ENCODE assay signal across 8 mouse cellular contexts in the genomic region with DNA sequence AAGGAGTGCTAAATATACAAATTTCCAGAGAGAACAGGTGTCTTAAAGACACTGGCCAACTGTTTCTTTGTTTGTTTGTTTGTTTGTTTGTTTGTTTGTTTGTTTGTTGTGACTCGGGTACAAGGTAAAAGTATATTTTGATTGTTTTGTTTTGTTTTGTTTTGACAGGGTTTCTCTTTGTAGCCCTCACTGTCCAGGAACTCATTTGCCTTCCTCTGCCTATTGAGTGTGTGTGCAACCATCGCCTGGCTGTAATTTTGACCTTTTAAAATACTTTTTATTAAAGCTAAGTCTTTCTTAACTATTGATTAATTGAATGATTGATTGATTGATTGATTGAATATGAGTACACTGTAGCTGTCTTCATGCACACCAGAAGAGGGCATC. TPM values are rescaled to one million over a fixed set of nuclear protein-coding genes. Genes with fewer than 3 reads are reported as not detected.
A peak's percentile ranks its signal among the peaks of the same experiment; 100 is the strongest.
DNase-seq lines count a peak whose midpoint lies in the region; ATAC-seq and TF ChIP-seq lines count a peak whose summit lies in the region.

No protein-coding gene starts in this region.

- H3K36me3 ChIP-seq in heart, embryonic 11.5 days (ENCODE audit: control insufficient read depth, insufficient read depth, low read length) = peaks cover 5% of the 10 kb centered on the region; the same call in 1 of the 2 replicates
- H3K36me3 ChIP-seq in G1E (replicated peaks) (peaks cover 30% of the 10 kb centered on the region), macrophage (ENCODE audit: inconsistent target) (peaks cover 6% of the 10 kb centered on the region; the same call in 1 of the 2 replicates)
- H3K36me3 ChIP-seq in hindbrain, embryonic 12.5 days = peaks cover 15% of the 10 kb centered on the region; the same call in 1 of the 2 replicates

- no peaks in the 10 kb centered on the region for H3K27me3 ChIP-seq in heart, embryonic 11.5 days (ENCODE audit: control insufficient read depth, insufficient read depth, low read length)
- H3K27me3 ChIP-seq in G1E (ENCODE audit: insufficient read depth, low read length) = no peaks in the 10 kb centered on the region; the same call in 1 of the 2 replicates
- H3K27me3 ChIP-seq in hindbrain, embryonic 12.5 days = no peaks in the 10 kb centered on the region

- no peaks in the 10 kb centered on the region for H3K79me2 ChIP-seq in macrophage (ENCODE audit: inconsistent target)

- H3K27ac ChIP-seq in heart, embryonic 11.5 days (ENCODE audit: low read depth, low read length) = no peak overlapping the region
- H3K27ac ChIP-seq in hindbrain, embryonic 12.5 days = no peak overlapping the region
- no peak overlapping the region for H3K27ac ChIP-seq in macrophage

- H3K4me2 ChIP-seq in heart, embryonic 11.5 days = peak overlapping the region; percentile 72
- peak overlapping the region; percentile 64 for H3K4me2 ChIP-seq in hindbrain, embryonic 12.5 days (replicated peaks)

- no peak for DNase-seq in heart, postnatal 4 days
- DNase-seq in G1E (ENCODE audit: low spot score) = no peak
- DNase-seq in cerebellum, postnatal 4 days (ENCODE audit: low spot score in 2 of 2) = no peak
- no peak for DNase-seq in thymus, postnatal 0 days (ENCODE audit: low spot score)
- DNase-seq in gastrocnemius, postnatal 10 days = no peak

- no peak for TF ChIP-seq CTCF in G1E (IDR thresholded peaks at IDR 0.05; ENCODE audit: low read depth, low read length)

- H3K9ac ChIP-seq in heart, embryonic 11.5 days (ENCODE audit: low read depth, low read length) = no peak overlapping the region
- H3K9ac ChIP-seq in hindbrain, embryonic 12.5 days = 0 out of 2 replicates have a peak overlapping the region, but pooled peaks have one; percentile 76

- H3K4me1 ChIP-seq in heart, embryonic 11.5 days (ENCODE audit: control insufficient read depth, insufficient read depth, low read length) = 0 out of 2 replicates have a peak, but pooled peaks cover 2% of the 10 kb centered on the region
- H3K4me1 ChIP-seq in G1E (ENCODE audit: insufficient read depth, low read depth, low read length) = peaks cover 34% of the 10 kb centered on the region
- peaks cover 6% of the 10 kb centered on the region for H3K4me1 ChIP-seq in hindbrain, embryonic 12.5 days

- peak overlapping the region; percentile 85 for H3K4me3 ChIP-seq in heart, embryonic 11.5 days (ENCODE audit: low read depth, low read length)
- H3K4me3 ChIP-seq in G1E (ENCODE audit: low read depth, low read length) (peak overlapping the region; percentile 76), macrophage (ENCODE audit: inconsistent target) (peak overlapping the region; percentile 76)
- H3K4me3 ChIP-seq in hindbrain, embryonic 12.5 days = peak overlapping the region; percentile 75

- WGBS in heart, embryonic 11.5 days (ENCODE audit: insufficient replicate concordance) = 66% methylated on average over 2 of the region's 2 CpGs
- WGBS in hindbrain, embryonic 12.5 days = 62% methylated on average over 2 of the region's 2 CpGs
- 70% methylated on average over 2 of the region's 2 CpGs for WGBS in macrophage (ENCODE audit: missing documents)

- H3K9me3 ChIP-seq in heart, embryonic 11.5 days (replicated peaks; ENCODE audit: control insufficient read depth, low read length) = no peaks in the 10 kb centered on the region
- H3K9me3 ChIP-seq in G1E (replicated peaks) = no peaks in the 10 kb centered on the region
- H3K9me3 ChIP-seq in hindbrain, embryonic 12.5 days (replicated peaks) = no peaks in the 10 kb centered on the region

- ATAC-seq in heart, embryonic 11.5 days (replicated peaks; ENCODE audit: insufficient number of reproducible peaks, low FRiP score, low TSS enrichment) = no peak
- no peak for ATAC-seq in G1E (ENCODE audit: extremely low read depth, insufficient number of reproducible peaks, low FRiP score, poor library complexity, severe bottlenecking)
- peak; percentile 35; the same call in 1 of the 2 replicates for ATAC-seq in hindbrain, embryonic 12.5 days (ENCODE audit: low FRiP score)

RNA-seq across cellular contexts. Expression of a gene that starts 0.3 kb away (rescaled TPM):
- polyA plus RNA-seq in heart, embryonic 11.5 days (2014; fragmentation: Nextera tagmentation; extraction: Ambion mirVana) = 5.1 and 5.7 TPM in 2 replicates
- 1 to 10 TPM; 6.6 to 6.9 TPM for total RNA-seq in heart, postnatal 4 days (2021)
- total RNA-seq in G1E (2014; fragmentation: Nextera tagmentation) (6.8 and 7.1 TPM in 2 replicates), G1E (2017) (8.9 and 9.8 TPM in 2 replicates)
- polyA plus RNA-seq in G1E (2012) (15.6 and 17.5 TPM in 2 replicates), macrophage (2018) (1.5 to 3.6 TPM (median 2.4 TPM) in 3 replicates)
- polyA plus RNA-seq in hindbrain, embryonic 12.5 days (2016; fragmentation: Nextera tagmentation; extraction: Ambion mirVana) = 11.4 and 11.9 TPM in 2 replicates
- 10 to 100 TPM in 12 of 26 experiments, 1 to 10 TPM in 14; 1.2 to 21.5 (median 9.8) TPM for total RNA-seq in macrophage (2018; cell fraction: chromatin; rRNA removed)
- total RNA-seq in macrophage (2018; cell fraction: cytosol; rRNA removed) = 1 to 10 TPM in 25 of 26 experiments, under 1 TPM in 1; 0.91 to 3.1 (median 1.9) TPM
- total RNA-seq in macrophage (2018; cell fraction: nucleus; rRNA removed) = 10 to 100 TPM in 3 of 26 experiments, 1 to 10 TPM in 23; 1.5 to 11.5 (median 5.2) TPM
- polyA plus RNA-seq in thymus, postnatal 0 days (2015; fragmentation: Nextera tagmentation; extraction: Ambion mirVana) = 4.9 and 5.2 TPM in 2 replicates
- 1 to 10 TPM; 4.1 to 5.0 TPM for total RNA-seq in gastrocnemius, postnatal 10 days (2021)

RNA-seq across cellular contexts. Expression of a gene that starts 17.1 kb away (rescaled TPM):
- 11.9 TPM in 2 replicates for polyA plus RNA-seq in heart, embryonic 11.5 days (2014; fragmentation: Nextera tagmentation; extraction: Ambion mirVana)
- total RNA-seq in heart, postnatal 4 days (2021) = 10 to 100 TPM; 36.7 to 38.2 TPM
- total RNA-seq in G1E (2014; fragmentation: Nextera tagmentation) (94.4 and 95.8 TPM in 2 replicates), G1E (2017) (22.8 and 23.1 TPM in 2 replicates)
- polyA plus RNA-seq in G1E (2012) (115 and 124 TPM in 2 replicates), macrophage (2018) (9.6 to 11.1 TPM (median 11.0 TPM) in 3 replicates)
- 30.4 and 31.2 TPM in 2 replicates for polyA plus RNA-seq in hindbrain, embryonic 12.5 days (2016; fragmentation: Nextera tagmentation; extraction: Ambion mirVana)
- 10 to 100 TPM in 6 of 26 experiments, 1 to 10 TPM in 18, under 1 TPM in 2; 0.75 to 16.6 (median 7.2) TPM for total RNA-seq in macrophage (2018; cell fraction: chromatin; rRNA removed)
- 10 to 100 TPM in 13 of 26 experiments, 1 to 10 TPM in 13; 5.5 to 18.8 (median 10.5) TPM for total RNA-seq in macrophage (2018; cell fraction: cytosol; rRNA removed)
- total RNA-seq in macrophage (2018; cell fraction: nucleus; rRNA removed) = 10 to 100 TPM in 13 of 26 experiments, 1 to 10 TPM in 13; 5.3 to 20.5 (median 9.8) TPM
- 9.0 and 9.5 TPM in 2 replicates for polyA plus RNA-seq in thymus, postnatal 0 days (2015; fragmentation: Nextera tagmentation; extraction: Ambion mirVana)
- 10 to 100 TPM; 36.1 to 43.2 TPM for total RNA-seq in gastrocnemius, postnatal 10 days (2021)

RNA-seq across cellular contexts. Expression of a gene that starts 56.0 kb away (rescaled TPM):
- 92.8 and 112 TPM in 2 replicates for polyA plus RNA-seq in heart, embryonic 11.5 days (2014; fragmentation: Nextera tagmentation; extraction: Ambion mirVana)
- 10 to 100 TPM; 61.4 to 64.9 TPM for total RNA-seq in heart, postnatal 4 days (2021)
- 173 and 176 TPM in 2 replicates for total RNA-seq in G1E (2014; fragmentation: Nextera tagmentation)
- total RNA-seq in G1E (2017) = 192 and 201 TPM in 2 replicates
- 10.1 and 13.6 TPM in 2 replicates for polyA plus RNA-seq in G1E (2012)
- polyA plus RNA-seq in hindbrain, embryonic 12.5 days (2016; fragmentation: Nextera tagmentation; extraction: Ambion mirVana) = 163 and 170 TPM in 2 replicates
- total RNA-seq in macrophage (2018; cell fraction: chromatin; rRNA removed) = 100 to 1,000 TPM in 23 of 26 experiments, 10 to 100 TPM in 3; 73.2 to 229 (median 141) TPM
- 10 to 100 TPM; 25.3 to 50.4 (median 39.5) TPM for total RNA-seq in macrophage (2018; cell fraction: cytosol; rRNA removed)
- total RNA-seq in macrophage (2018; cell fraction: nucleus; rRNA removed) = 100 to 1,000 TPM in 7 of 26 experiments, 10 to 100 TPM in 19; 58.7 to 167 (median 87.9) TPM
- polyA plus RNA-seq in macrophage (2018) = 34.3 to 64.6 TPM (median 41.6 TPM) in 3 replicates
- 119 and 122 TPM in 2 replicates for polyA plus RNA-seq in thymus, postnatal 0 days (2015; fragmentation: Nextera tagmentation; extraction: Ambion mirVana)
- 10 to 100 TPM; 35.7 to 44.8 TPM for total RNA-seq in gastrocnemius, postnatal 10 days (2021)

RNA-seq across cellular contexts. Expression of a gene that starts 56.2 kb away (rescaled TPM):
- polyA plus RNA-seq in heart, embryonic 11.5 days (2014; fragmentation: Nextera tagmentation; extraction: Ambion mirVana) = 62.8 and 64.2 TPM in 2 replicates
- total RNA-seq in heart, postnatal 4 days (2021) = 10 to 100 TPM; 49.8 to 50.5 TPM
- 24.1 and 32.8 TPM in 2 replicates for total RNA-seq in G1E (2014; fragmentation: Nextera tagmentation)
- total RNA-seq in G1E (2017) = 45.6 and 46.3 TPM in 2 replicates
- polyA plus RNA-seq in G1E (2012) = 17.7 and 20.2 TPM in 2 replicates
- polyA plus RNA-seq in hindbrain, embryonic 12.5 days (2016; fragmentation: Nextera tagmentation; extraction: Ambion mirVana) = 74.9 and 77.1 TPM in 2 replicates
- total RNA-seq in macrophage (2018; cell fraction: chromatin; rRNA removed) = 100 to 1,000 TPM in 22 of 26 experiments, 10 to 100 TPM in 4; 83.5 to 265 (median 188) TPM
- 10 to 100 TPM; 25.8 to 53.3 (median 40.4) TPM for total RNA-seq in macrophage (2018; cell fraction: cytosol; rRNA removed)
- total RNA-seq in macrophage (2018; cell fraction: nucleus; rRNA removed) = 100 to 1,000 TPM in 1 of 26 experiments, 10 to 100 TPM in 25; 41.4 to 137 (median 79.0) TPM
- 29.1 to 44.7 TPM (median 32.2 TPM) in 3 replicates for polyA plus RNA-seq in macrophage (2018)
- 46.2 and 49.3 TPM in 2 replicates for polyA plus RNA-seq in thymus, postnatal 0 days (2015; fragmentation: Nextera tagmentation; extraction: Ambion mirVana)
- total RNA-seq in gastrocnemius, postnatal 10 days (2021) = 10 to 100 TPM; 40.3 to 41.1 TPM
